Mouse (Mus musculus) liver, embryonic 12.5 days (tissue): ENCODE measurements at regions not wholly inside any gene's neighbourhood (a gene's known extent, or its start where the extent isn't known, plus 50 kb on each side); places are given as distances from the start of the nearest gene placed in this dataset.
"Not testable (repeated sequence)": the region's sequence is repeated elsewhere in the genome, so short reads cannot be mapped to it uniquely, and the experiment has no call there.

ENCODE experiments used
- ATAC-seq: fragments of 200-750 bp; cut with Nextera tagmentation; 2 replicates; pipeline ENCODE4 v1.8.0; 2017; ENCODE audit warnings: moderate number of reproducible peaks, mild to moderate bottlenecking, moderate library complexity
- H3K27ac ChIP-seq: fragments of 300-500 bp; sonication (generic); 2 replicates; pipeline ENCODE4 v1.5.1; 2016; ENCODE audit warnings: mild to moderate bottlenecking
- H3K27me3 ChIP-seq: fragments of 300-500 bp; sonication (generic); replicated peaks from 2 replicates; pipeline ENCODE4 v1.6.1; 2016; ENCODE audit warnings: mild to moderate bottlenecking, moderate library complexity
- H3K36me3 ChIP-seq: fragments of 300-500 bp; sonication (generic); 2 replicates; pipeline ENCODE4 v1.6.1; 2016; ENCODE audit warnings: mild to moderate bottlenecking, moderate library complexity
- H3K4me1 ChIP-seq: fragments of 300-500 bp; sonication (generic); 2 replicates; pipeline ENCODE4 v1.6.1; 2016
- H3K4me2 ChIP-seq: fragments of 300-500 bp; sonication (generic); 2 replicates; pipeline ENCODE4 v1.6.1; 2016; ENCODE audit warnings: mild to moderate bottlenecking, moderate library complexity
- H3K4me3 ChIP-seq: fragments of 300-500 bp; sonication (generic); 2 replicates; pipeline ENCODE4 v1.5.1; 2016; ENCODE audit warnings: mild to moderate bottlenecking, moderate library complexity
- H3K9ac ChIP-seq: fragments of 300-500 bp; sonication (generic); 2 replicates; pipeline ENCODE4 v1.6.1; 2016; ENCODE audit warnings: mild to moderate bottlenecking, moderate library complexity
- H3K9me3 ChIP-seq: fragments of 300-500 bp; sonication (generic); replicated peaks from 2 replicates; pipeline ENCODE4 v1.6.1; 2016; ENCODE audit warnings: mild to moderate bottlenecking, moderate library complexity
- WGBS: fragments of 180-500 bp; shearing (Covaris S2); methylation state at CpG from one replicate; pipeline ENCODE4 v1.1.7; 2016; ENCODE audit not compliant: insufficient replicate concordance; 5-methylcytosine and 5-hydroxymethylcytosine counted together

- no peaks in the 10 kb centered on the region for H3K9me3 ChIP-seq
- WGBS: 73% methylated on average over 2 of the region's 2 CpGs
- no peak overlapping the region for H3K27ac ChIP-seq
- ATAC-seq: no peak
- no peak overlapping the region for H3K9ac ChIP-seq
- H3K36me3 ChIP-seq: no peaks in the 10 kb centered on the region
- no peaks in the 10 kb centered on the region for H3K4me1 ChIP-seq
- no peaks in the 10 kb centered on the region for H3K27me3 ChIP-seq
- H3K4me3 ChIP-seq: no peak overlapping the region
- H3K4me2 ChIP-seq: no peak overlapping the region
Observed at GRCm38 (mm10) chr2:84042793-84043192, 52.4 kb downstream of the Gm13691 start.

DNA sequence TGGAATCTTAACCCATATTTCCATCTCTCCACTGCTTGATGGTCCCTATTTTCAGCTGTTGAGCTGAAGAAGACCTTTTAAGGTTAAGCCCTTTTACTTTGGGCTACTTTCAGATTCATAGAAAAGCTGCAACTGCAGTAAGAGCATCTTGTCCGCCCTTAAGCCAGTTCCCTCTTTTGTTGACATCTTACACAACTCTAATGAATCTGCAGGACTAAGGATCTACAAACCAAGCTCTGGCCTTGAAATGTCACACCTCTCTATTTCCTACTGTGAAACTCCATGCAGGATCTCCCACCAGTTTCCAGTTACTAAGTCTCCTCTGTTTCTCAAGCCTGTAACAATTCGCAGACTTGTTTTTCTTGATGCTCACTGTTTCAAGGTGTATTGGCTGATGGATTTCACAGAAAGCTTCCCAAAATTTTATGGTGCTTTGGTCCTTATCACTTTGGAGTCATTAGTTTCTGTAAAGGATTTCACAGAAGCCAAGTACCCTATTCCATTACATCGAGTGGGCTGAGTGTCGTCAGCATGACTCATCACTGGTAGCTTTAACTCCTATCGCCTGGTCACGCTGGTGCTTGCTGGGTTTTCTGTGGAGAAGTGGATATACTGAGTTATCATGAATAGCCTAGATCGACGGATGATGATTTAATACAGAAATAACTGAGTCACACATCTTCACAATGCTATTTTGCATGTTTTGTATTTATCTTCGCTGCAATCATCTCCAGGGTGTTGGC is 58.2 kb downstream of the Gm13691 start:
- H3K27ac ChIP-seq: peak overlapping the region; percentile 61
- no peak overlapping the region for H3K4me2 ChIP-seq
- ATAC-seq: peak; percentile 27; the same call in 1 of the 2 replicates
- H3K4me1 ChIP-seq: peaks cover 40% of the 10 kb centered on the region
- no peaks in the 10 kb centered on the region for H3K36me3 ChIP-seq
- 69% methylated on average over 9 of the region's 9 CpGs for WGBS
- H3K9me3 ChIP-seq: no peaks in the 10 kb centered on the region
- no peak overlapping the region for H3K4me3 ChIP-seq
- H3K27me3 ChIP-seq: no peaks in the 10 kb centered on the region
- H3K9ac ChIP-seq: no peak overlapping the region

- H3K4me2 ChIP-seq: peak overlapping the region; percentile 50
Observed at GRCm38 (mm10) chr2:84051883-84052331, 61.6 kb downstream of the Gm13691 start.

DNA sequence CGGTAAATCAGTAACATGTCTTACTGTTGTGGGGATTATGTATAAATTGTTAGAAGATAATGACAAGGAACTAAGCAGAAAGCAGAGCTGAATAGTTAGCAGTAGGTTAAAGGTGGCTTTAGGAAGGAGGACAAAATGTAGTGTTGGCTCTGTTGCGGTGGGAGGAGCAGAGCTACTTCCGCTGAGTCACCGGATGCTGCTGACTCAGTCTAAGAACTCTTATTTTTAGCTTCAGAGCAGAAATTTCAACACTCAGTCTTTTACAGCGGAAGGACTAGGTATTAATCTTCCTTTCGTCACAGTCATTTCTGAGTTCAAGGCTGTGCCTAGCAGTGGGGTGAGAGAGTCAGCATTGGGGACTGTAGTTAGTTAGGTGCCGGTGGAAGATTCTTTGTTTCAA is 68.9 kb downstream of the Gm13691 start:
- Histone ChIP-seq H3K27me3 (no peaks in the 10 kb centered on the region), H3K4me2 (peak overlapping the region; percentile 43), H3K4me1 (peaks cover 10% of the 10 kb centered on the region), H3K9me3 (no peaks in the 10 kb centered on the region), H3K4me3 (no peak overlapping the region), H3K9ac (peak overlapping the region; percentile 47; the same call in 1 of the 2 replicates), H3K27ac (peak overlapping the region; percentile 88), H3K36me3 (no peaks in the 10 kb centered on the region)
- peak; percentile 94 for ATAC-seq
- 45% methylated on average over 7 of the region's 7 CpGs for WGBS

More at GRCm38 (mm10) chr2:84051883-84052331, 61.6 kb downstream of the Gm13691 start:
- Histone ChIP-seq H3K4me3 (no peak overlapping the region), H3K9me3 (no peaks in the 10 kb centered on the region), H3K27ac (peak overlapping the region; percentile 97), H3K9ac (peak overlapping the region; percentile 56; the same call in 1 of the 2 replicates), H3K4me1 (peaks cover 40% of the 10 kb centered on the region), H3K36me3 (no peaks in the 10 kb centered on the region), H3K27me3 (no peaks in the 10 kb centered on the region)
- 8% methylated on average over 3 of the region's 3 CpGs for WGBS
- peak; percentile 98 for ATAC-seq

DNA sequence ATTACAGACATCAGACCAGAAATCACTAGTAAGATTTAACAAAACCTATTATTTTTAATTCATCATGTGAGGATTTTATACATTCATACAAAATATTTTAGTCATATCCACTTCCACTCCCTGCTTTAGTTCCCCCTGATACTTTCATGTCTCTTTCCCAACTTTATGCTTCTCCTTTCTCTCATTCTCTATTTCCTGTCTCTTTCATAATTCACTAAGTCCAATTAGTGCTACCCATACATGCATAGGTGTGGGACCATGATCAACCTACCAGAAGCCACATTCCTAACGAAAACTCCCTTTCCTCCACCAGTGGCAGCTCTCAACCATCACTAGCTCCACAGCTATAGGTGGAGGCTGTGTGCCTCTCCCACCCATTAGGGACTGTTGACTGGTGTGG is 70.9 kb downstream of the Gm13691 start:
- H3K4me2 ChIP-seq: no peak overlapping the region
- H3K9ac ChIP-seq: no peak overlapping the region
- WGBS: 67% methylated on average over 1 of the region's 1 CpGs
- no peaks in the 10 kb centered on the region for H3K9me3 ChIP-seq
- no peaks in the 10 kb centered on the region for H3K36me3 ChIP-seq
- no peak overlapping the region for H3K27ac ChIP-seq
- H3K4me1 ChIP-seq: peaks cover 10% of the 10 kb centered on the region
- no peak for ATAC-seq
- no peak overlapping the region for H3K4me3 ChIP-seq
- H3K27me3 ChIP-seq: no peaks in the 10 kb centered on the region

GRCm38 (mm10) chr2:84064371-84064770 is 74.0 kb downstream of the Gm13691 start:
- Histone ChIP-seq H3K4me1 (peaks cover 6% of the 10 kb centered on the region), H3K9ac (no peak overlapping the region), H3K27ac (no peak overlapping the region), H3K4me3 (no peak overlapping the region), H3K4me2 (no peak overlapping the region), H3K27me3 (no peaks in the 10 kb centered on the region), H3K9me3 (no peaks in the 10 kb centered on the region), H3K36me3 (no peaks in the 10 kb centered on the region)
- ATAC-seq: no peak
- WGBS: 41% methylated on average over 2 of the region's 2 CpGs

DNA sequence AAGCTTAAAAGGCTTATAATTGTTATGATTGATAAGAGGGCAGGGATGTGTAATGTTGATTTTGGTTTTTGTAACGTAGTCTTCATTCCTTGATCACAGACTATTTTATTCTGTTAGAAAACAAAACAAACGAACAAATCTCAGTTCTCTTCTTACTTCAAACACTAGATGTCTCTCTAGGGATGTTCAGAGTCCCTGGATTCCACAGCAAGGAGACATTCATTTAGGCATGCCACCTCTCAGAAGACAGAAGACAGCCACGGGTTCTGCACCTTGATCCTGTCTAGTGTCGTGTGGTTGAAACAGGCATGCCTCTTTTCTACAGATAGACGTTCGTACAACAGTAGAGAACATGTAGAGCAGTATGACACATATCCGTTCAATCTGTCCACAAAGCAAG is 74.7 kb downstream of the Gm13691 start:
- Histone ChIP-seq H3K9ac (no peak overlapping the region), H3K36me3 (no peaks in the 10 kb centered on the region), H3K27ac (no peak overlapping the region), H3K9me3 (no peaks in the 10 kb centered on the region), H3K27me3 (no peaks in the 10 kb centered on the region), H3K4me3 (no peak overlapping the region), H3K4me2 (no peak overlapping the region), H3K4me1 (no peaks in the 10 kb centered on the region; the same call in 1 of the 2 replicates)
- whole genome bisulfite sequencing: 61% methylated on average over 7 of the region's 7 CpGs
- ATAC-seq: no peak

DNA sequence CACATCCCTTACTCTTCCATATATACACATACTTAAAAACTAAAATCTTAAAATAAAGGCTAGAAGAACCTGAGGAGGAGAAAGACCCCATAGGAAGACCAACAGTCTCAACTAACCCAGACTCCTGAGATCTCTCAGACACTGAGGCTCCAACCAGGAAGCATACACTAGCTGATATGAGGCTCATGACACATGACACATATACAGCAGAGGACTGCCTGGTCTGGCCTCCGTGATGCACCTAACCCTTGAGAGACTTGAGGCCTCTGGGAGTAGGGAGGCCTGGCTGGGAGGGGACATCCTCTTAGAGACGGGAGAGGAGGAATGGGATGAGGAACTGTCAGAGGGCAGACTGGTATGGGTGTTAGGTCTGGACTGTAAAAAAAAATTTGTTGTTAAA is 75.4 kb downstream of the Gm13691 start:
- Histone ChIP-seq H3K27me3 (no peaks in the 10 kb centered on the region), H3K4me3 (no peak overlapping the region), H3K4me1 (no peaks in the 10 kb centered on the region; the same call in 1 of the 2 replicates), H3K27ac (no peak overlapping the region), H3K4me2 (no peak overlapping the region), H3K36me3 (no peaks in the 10 kb centered on the region), H3K9me3 (no peaks in the 10 kb centered on the region), H3K9ac (no peak overlapping the region)
- peak; percentile 63 for ATAC-seq
- 59% methylated on average over 2 of the region's 2 CpGs for WGBS

DNA sequence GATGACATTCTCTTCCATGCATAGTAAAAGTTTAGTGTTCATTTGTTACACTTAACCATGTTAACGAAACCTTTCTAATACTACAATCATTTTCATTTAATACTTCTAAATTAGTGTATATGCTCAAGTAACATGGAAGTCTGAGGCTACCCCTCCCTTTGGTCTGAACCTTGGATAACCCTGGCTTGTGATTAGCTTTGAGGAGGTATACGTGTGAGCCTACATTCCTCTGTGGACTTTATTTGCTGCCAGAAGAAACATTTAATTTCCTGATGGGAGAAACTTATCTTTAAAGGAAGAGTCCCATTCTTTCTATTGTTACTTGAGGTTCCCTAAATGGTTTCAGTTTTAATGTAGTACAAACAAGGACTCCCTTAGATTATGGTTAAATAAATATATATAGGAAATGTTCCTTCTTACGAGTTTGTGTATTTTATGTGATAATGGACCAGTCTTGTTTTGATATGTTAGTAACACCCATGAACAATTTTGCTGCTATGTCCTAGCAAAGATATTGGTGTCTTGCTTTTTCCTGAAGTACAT is 75.9 kb downstream of the Gm13691 start:
- no peak overlapping the region for H3K9ac ChIP-seq
- H3K4me3 ChIP-seq: no peak overlapping the region
- no peaks in the 10 kb centered on the region for H3K9me3 ChIP-seq
- H3K27ac ChIP-seq: no peak overlapping the region
- H3K4me2 ChIP-seq: no peak overlapping the region
- no peaks in the 10 kb centered on the region for H3K27me3 ChIP-seq
- H3K36me3 ChIP-seq: no peaks in the 10 kb centered on the region
- WGBS: 69% methylated on average over 3 of the region's 3 CpGs
- no peaks in the 10 kb centered on the region; the same call in 1 of the 2 replicates for H3K4me1 ChIP-seq
- no peak for ATAC-seq

- Histone ChIP-seq H3K4me1 (no peaks in the 10 kb centered on the region), H3K27me3 (no peaks in the 10 kb centered on the region), H3K27ac (no peak overlapping the region), H3K36me3 (no peaks in the 10 kb centered on the region), H3K4me3 (no peak overlapping the region), H3K9ac (no peak overlapping the region), H3K9me3 (no peaks in the 10 kb centered on the region), H3K4me2 (no peak overlapping the region)
- WGBS: 63% methylated on average over 6 of the region's 6 CpGs
- no peak for ATAC-seq
Observed at GRCm38 (mm10) chr2:84066785-84067526, 76.6 kb downstream of the Gm13691 start.

GRCm38 (mm10) chr2:84068617-84069016 is 78.3 kb downstream of the Gm13691 start:
- WGBS: 83% methylated on average over 4 of the region's 4 CpGs
- Histone ChIP-seq H3K36me3 (no peaks in the 10 kb centered on the region), H3K4me3 (no peak overlapping the region), H3K9ac (no peak overlapping the region), H3K27ac (no peak overlapping the region), H3K4me2 (no peak overlapping the region), H3K4me1 (0 out of 2 replicates have a peak, but pooled peaks cover 5% of the 10 kb centered on the region), H3K9me3 (no peaks in the 10 kb centered on the region), H3K27me3 (no peaks in the 10 kb centered on the region)
- no peak for ATAC-seq

GRCm38 (mm10) chr2:84069411-84069810 is 79.1 kb downstream of the Gm13691 start:
- not testable (repeated sequence) for H3K27me3 ChIP-seq, H3K4me3 ChIP-seq, H3K36me3 ChIP-seq, ATAC-seq, H3K9me3 ChIP-seq, H3K4me2 ChIP-seq, H3K4me1 ChIP-seq, H3K27ac ChIP-seq, H3K9ac ChIP-seq
- WGBS: 66% methylated on average over 1 of the region's 1 CpGs
